In genomic region chr10:128377940-128378448, GRCm38 (mm10) we compare ENCODE assay signal across 8 mouse cellular contexts. TPM values are rescaled to one million over a fixed set of nuclear protein-coding genes. Genes with fewer than 3 reads are reported as not detected.
DNase-seq lines count a peak whose midpoint lies in the region; ATAC-seq and TF ChIP-seq lines count a peak whose summit lies in the region.

No protein-coding gene starts in this region.

- peak overlapping the region; percentile 99 for H3K9ac ChIP-seq in forebrain, embryonic 16.5 days (replicated peaks; ENCODE audit: low read depth, low read length)
- H3K9ac ChIP-seq in liver, embryonic 16.5 days (ENCODE audit: low read depth, low read length), result peak overlapping the region; percentile 91

- H3K4me2 ChIP-seq in forebrain, embryonic 16.5 days (ENCODE audit: low read length), result peak overlapping the region; percentile 82
- H3K4me2 ChIP-seq in liver, embryonic 16.5 days (ENCODE audit: low read depth, low read length), result peak overlapping the region; percentile 95

- DNase-seq in heart, embryonic 10.5 days (ENCODE audit: low spot score), result no peak
- DNase-seq in heart, postnatal 4 days, result no peak
- no peak for DNase-seq in thymus, postnatal 36 days
- DNase-seq in left cerebral cortex, postnatal 36 days (ENCODE audit: low spot score in 2 of 2), result no peak
- no peak for DNase-seq in layer of hippocampus, adult 18-20 months (ENCODE audit: low spot score in 2 of 2)

- H3K4me3 ChIP-seq in heart, embryonic 10.5 days, result peak overlapping the region; percentile 100
- H3K4me3 ChIP-seq in E14TG2a.4 (replicated peaks; ENCODE audit: low read length), result peak overlapping the region; percentile 92
- H3K4me3 ChIP-seq in forebrain, embryonic 16.5 days (replicated peaks; ENCODE audit: low read length), result peak overlapping the region; percentile 95
- peak overlapping the region; percentile 85 for H3K4me3 ChIP-seq in liver, embryonic 16.5 days (ENCODE audit: low read depth, low read length)

- 57% methylated on average over 14 of the region's 14 CpGs for WGBS in heart, embryonic 10.5 days
- WGBS in forebrain, embryonic 16.5 days, result 54% methylated on average over 14 of the region's 14 CpGs
- WGBS in liver, embryonic 16.5 days (ENCODE audit: insufficient replicate concordance), result 65% methylated on average over 14 of the region's 14 CpGs

- H3K4me1 ChIP-seq in heart, embryonic 10.5 days, result peaks cover 35% of the 10 kb centered on the region
- peaks cover 50% of the 10 kb centered on the region for H3K4me1 ChIP-seq in E14TG2a.4 (replicated peaks; ENCODE audit: low read depth, low read length)
- peaks cover 24% of the 10 kb centered on the region for H3K4me1 ChIP-seq in forebrain, embryonic 16.5 days (replicated peaks; ENCODE audit: control insufficient read depth, insufficient read depth, low read length)
- H3K4me1 ChIP-seq in liver, embryonic 16.5 days (ENCODE audit: control insufficient read depth, low read depth, low read length), result peaks cover 37% of the 10 kb centered on the region

- intact Hi-C loops in left cerebral cortex, postnatal 36 days (cut with DNase I), result loop anchor here (2.0 kb wide), 2 partner anchors 31 to 77 kb away; no protein-coding TSS in a partner anchor

- peaks cover 47% of the 10 kb centered on the region for H3K36me3 ChIP-seq in heart, embryonic 10.5 days
- peaks cover 49% of the 10 kb centered on the region for H3K36me3 ChIP-seq in E14TG2a.4 (ENCODE audit: insufficient read depth, low read length)
- peaks cover 26% of the 10 kb centered on the region for H3K36me3 ChIP-seq in forebrain, embryonic 16.5 days (ENCODE audit: control insufficient read depth, insufficient read depth)
- H3K36me3 ChIP-seq in liver, embryonic 16.5 days (ENCODE audit: control insufficient read depth, insufficient read depth), result peaks cover 17% of the 10 kb centered on the region

- H3K27me3 ChIP-seq in heart, embryonic 10.5 days (ENCODE audit: insufficient read depth, poor library complexity, severe bottlenecking), result no peaks in the 10 kb centered on the region
- no peaks in the 10 kb centered on the region for H3K27me3 ChIP-seq in E14TG2a.4 (ENCODE audit: insufficient read depth, low read length)
- no peaks in the 10 kb centered on the region for H3K27me3 ChIP-seq in forebrain, embryonic 16.5 days (replicated peaks; ENCODE audit: control insufficient read depth, insufficient read depth, low read length)
- no peaks in the 10 kb centered on the region for H3K27me3 ChIP-seq in liver, embryonic 16.5 days (ENCODE audit: control insufficient read depth, insufficient read depth, low read depth, low read length)

- TF ChIP-seq CTCF in E14TG2a.4 (conservative IDR thresholded peaks at IDR 0.05; ENCODE audit: low read length), result no peak

- H3K27ac ChIP-seq in heart, embryonic 10.5 days, result peak overlapping the region; percentile 99
- H3K27ac ChIP-seq in forebrain, embryonic 16.5 days (ENCODE audit: low read length), result peak overlapping the region; percentile 96
- no peak overlapping the region; the same call in 1 of the 2 replicates for H3K27ac ChIP-seq in liver, embryonic 16.5 days (ENCODE audit: low read length)

- no peak for ATAC-seq in forebrain, embryonic 16.5 days
- ATAC-seq in liver, embryonic 16.5 days (ENCODE audit: low read depth), result no peak

- H3K9me3 ChIP-seq in heart, embryonic 10.5 days, result no peaks in the 10 kb centered on the region
- no peaks in the 10 kb centered on the region for H3K9me3 ChIP-seq in E14TG2a.4 (ENCODE audit: low read length)
- H3K9me3 ChIP-seq in forebrain, embryonic 16.5 days (ENCODE audit: control insufficient read depth, low read length), result no peaks in the 10 kb centered on the region
- no peaks in the 10 kb centered on the region for H3K9me3 ChIP-seq in liver, embryonic 16.5 days (replicated peaks; ENCODE audit: control insufficient read depth, low read length)

RNA-seq across cellular contexts. Expression of gene Ankrd52, which starts 1.1 kb away (rescaled TPM):
- polyA plus RNA-seq in heart, embryonic 10.5 days (2016; fragmentation: Nextera tagmentation; extraction: Ambion mirVana), result 10.9 and 12.7 TPM in 2 replicates
- 10 to 100 TPM; 44.4 to 44.9 TPM for total RNA-seq in heart, postnatal 4 days (2021)
- polyA plus RNA-seq in forebrain, embryonic 16.5 days (2015; fragmentation: Nextera tagmentation; extraction: Ambion mirVana), result 11.3 and 13.2 TPM in 2 replicates
- 4.0 and 4.3 TPM in 2 replicates for polyA plus RNA-seq in liver, embryonic 16.5 days (2015; fragmentation: Nextera tagmentation; extraction: Ambion mirVana)
- 10 to 100 TPM; 49.3 to 61.7 TPM for total RNA-seq in left cerebral cortex, postnatal 36 days (2021)
- 10 to 100 TPM; 45.4 to 49.6 TPM for total RNA-seq in layer of hippocampus, adult 18-20 months (2021)

RNA-seq across cellular contexts. Expression of gene Coq10a, which starts 9.2 kb away (rescaled TPM):
- 9.7 and 10.7 TPM in 2 replicates for polyA plus RNA-seq in heart, embryonic 10.5 days (2016; fragmentation: Nextera tagmentation; extraction: Ambion mirVana)
- total RNA-seq in heart, postnatal 4 days (2021), result 10 to 100 TPM; 82.0 to 85.7 TPM
- 32.2 and 32.7 TPM in 2 replicates for polyA plus RNA-seq in forebrain, embryonic 16.5 days (2015; fragmentation: Nextera tagmentation; extraction: Ambion mirVana)
- polyA plus RNA-seq in liver, embryonic 16.5 days (2015; fragmentation: Nextera tagmentation; extraction: Ambion mirVana), result 0.65 and 0.96 TPM in 2 replicates
- total RNA-seq in left cerebral cortex, postnatal 36 days (2021), result 10 to 100 TPM; 62.0 to 63.2 TPM
- total RNA-seq in layer of hippocampus, adult 18-20 months (2021), result 10 to 100 TPM; 49.5 to 49.7 TPM

RNA-seq across cellular contexts. Expression of gene Slc39a5, which starts 23.0 kb away (rescaled TPM):
- 0.07 and 2.4 TPM in 2 replicates for polyA plus RNA-seq in heart, embryonic 10.5 days (2016; fragmentation: Nextera tagmentation; extraction: Ambion mirVana)
- not detected for total RNA-seq in heart, postnatal 4 days (2021)
- 0.10 and 0.25 TPM in 2 replicates for polyA plus RNA-seq in forebrain, embryonic 16.5 days (2015; fragmentation: Nextera tagmentation; extraction: Ambion mirVana)
- polyA plus RNA-seq in liver, embryonic 16.5 days (2015; fragmentation: Nextera tagmentation; extraction: Ambion mirVana), result 76.8 and 88.2 TPM in 2 replicates
- not detected for total RNA-seq in left cerebral cortex, postnatal 36 days (2021)
- under 1 TPM in 1 of 2 experiments, not detected in 1; 0.37 TPM for total RNA-seq in layer of hippocampus, adult 18-20 months (2021)

RNA-seq across cellular contexts. Expression of gene Nabp2, which starts 33.3 kb away (rescaled TPM):
- 76.5 and 87.9 TPM in 2 replicates for polyA plus RNA-seq in heart, embryonic 10.5 days (2016; fragmentation: Nextera tagmentation; extraction: Ambion mirVana)
- 10 to 100 TPM; 44.1 to 47.1 TPM for total RNA-seq in heart, postnatal 4 days (2021)
- polyA plus RNA-seq in forebrain, embryonic 16.5 days (2015; fragmentation: Nextera tagmentation; extraction: Ambion mirVana), result 139 and 147 TPM in 2 replicates
- polyA plus RNA-seq in liver, embryonic 16.5 days (2015; fragmentation: Nextera tagmentation; extraction: Ambion mirVana), result 31.6 and 31.7 TPM in 2 replicates
- total RNA-seq in left cerebral cortex, postnatal 36 days (2021), result 10 to 100 TPM; 88.8 to 91.6 TPM
- total RNA-seq in layer of hippocampus, adult 18-20 months (2021), result 10 to 100 TPM; 96.5 to 98.5 TPM

RNA-seq across cellular contexts. Expression of gene Rnf41, which starts 33.5 kb away (rescaled TPM):
- 31.0 and 34.3 TPM in 2 replicates for polyA plus RNA-seq in heart, embryonic 10.5 days (2016; fragmentation: Nextera tagmentation; extraction: Ambion mirVana)
- 10 to 100 TPM; 25.0 to 27.0 TPM for total RNA-seq in heart, postnatal 4 days (2021)
- 121 and 122 TPM in 2 replicates for polyA plus RNA-seq in forebrain, embryonic 16.5 days (2015; fragmentation: Nextera tagmentation; extraction: Ambion mirVana)
- polyA plus RNA-seq in liver, embryonic 16.5 days (2015; fragmentation: Nextera tagmentation; extraction: Ambion mirVana), result 8.3 and 8.5 TPM in 2 replicates
- 10 to 100 TPM; 75.8 to 78.1 TPM for total RNA-seq in left cerebral cortex, postnatal 36 days (2021)
- total RNA-seq in layer of hippocampus, adult 18-20 months (2021), result 10 to 100 TPM; 74.0 to 76.8 TPM
